Mouse (Mus musculus): ENCODE measurements at regions not wholly inside any gene's neighbourhood (a gene's known extent, or its start where the extent isn't known, plus 50 kb on each side); places are given as distances from the start of the nearest gene placed in this dataset.

DNA sequence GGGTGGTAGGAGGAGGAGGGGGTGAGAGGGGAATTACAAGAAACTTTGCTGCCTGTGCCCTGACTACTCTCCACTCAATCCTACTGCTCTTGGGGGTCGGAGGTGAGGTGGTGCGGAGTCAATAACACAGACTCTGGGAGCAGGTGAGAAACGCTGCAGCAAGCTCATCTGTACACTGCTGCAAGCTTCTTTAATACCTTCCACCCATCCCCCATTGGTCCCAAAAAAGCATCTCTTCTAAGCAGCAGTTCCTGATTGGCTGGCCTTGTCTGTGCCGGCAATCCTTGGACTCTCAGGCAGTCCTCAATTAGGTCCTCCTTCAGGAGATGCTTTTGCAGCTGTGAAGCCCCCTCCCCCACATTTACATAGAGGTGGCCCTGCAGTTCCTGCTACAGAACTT lies 79.7 kb upstream of the Bach2 start:
- TF ChIP-seq CTCF (IDR thresholded peaks at IDR 0.05; ENCODE audit: control insufficient read depth, insufficient read depth, low read length) (no peak), POLR2A (IDR thresholded peaks at IDR 0.05; ENCODE audit: borderline replicate concordance, control insufficient read depth, low read depth, low read length) (no peak)
